Mouse (Mus musculus): ENCODE data around the gene Snrnp70. TPM values are rescaled to one million over a fixed set of nuclear protein-coding genes. Genes with fewer than 3 reads are reported as not detected.

Snrnp70 gene
- polyA plus RNA-seq, 1 experiment from 2014 or later: 124 TPM

- no peaks in the 10 kb centered on the region for H3K27me3 ChIP-seq (ENCODE audit: control insufficient read depth, insufficient read depth, low read length)
Observed at GRCm38 (mm10) chr7:45332685-45333425, 62.7 kb downstream of the Snrnp70 start.

GRCm38 (mm10) chr7:45331502-45331901 is 64.0 kb downstream of the Snrnp70 start:
- Histone ChIP-seq H3K4me2 (replicated peaks; ENCODE audit: low read depth, low read length) (no peak overlapping the region), H3K36me3 (ENCODE audit: control insufficient read depth, insufficient read depth, low read length) (peaks cover 4% of the 10 kb centered on the region; the same call in 1 of the 2 replicates), H3K9ac (replicated peaks; ENCODE audit: low read depth, low read length) (no peak overlapping the region), H3K27ac (ENCODE audit: low read length) (no peak overlapping the region), H3K4me1 (ENCODE audit: control insufficient read depth, insufficient read depth, low read length) (peaks cover 17% of the 10 kb centered on the region), H3K4me3 (ENCODE audit: low read depth, low read length) (no peak overlapping the region), H3K9me3 (ENCODE audit: control insufficient read depth, low read depth, low read length) (no peaks in the 10 kb centered on the region), H3K27me3 (ENCODE audit: control insufficient read depth, insufficient read depth, low read length) (no peaks in the 10 kb centered on the region)
- ATAC-seq (ENCODE audit: insufficient number of reproducible peaks, insufficient read depth, low FRiP score, low read depth): no peak
- 83% methylated on average over 6 of the region's 6 CpGs for WGBS

More at GRCm38 (mm10) chr7:45332685-45333425, 62.7 kb downstream of the Snrnp70 start:
- Histone ChIP-seq H3K4me3 (ENCODE audit: low read depth, low read length) (peak overlapping the region; percentile 75), H3K36me3 (ENCODE audit: control insufficient read depth, insufficient read depth, low read length) (no peaks in the 10 kb centered on the region), H3K9ac (replicated peaks; ENCODE audit: low read depth, low read length) (peak overlapping the region; percentile 64), H3K4me1 (ENCODE audit: control insufficient read depth, insufficient read depth, low read length) (peaks cover 19% of the 10 kb centered on the region), H3K4me2 (replicated peaks; ENCODE audit: low read depth, low read length) (peak overlapping the region; percentile 78), H3K27ac (ENCODE audit: low read length) (peak overlapping the region; percentile 93), H3K9me3 (ENCODE audit: control insufficient read depth, low read depth, low read length) (no peaks in the 10 kb centered on the region)
- WGBS: 2% methylated on average over 22 of the region's 22 CpGs
- ATAC-seq (ENCODE audit: insufficient number of reproducible peaks, insufficient read depth, low FRiP score, low read depth): peak; percentile 55

- WGBS: 79% methylated on average over 13 of the region's 13 CpGs
Observed at GRCm38 (mm10) chr7:45328841-45329475, 66.6 kb downstream of the Snrnp70 start.

More at GRCm38 (mm10) chr7:45328841-45329475, 66.6 kb downstream of the Snrnp70 start:
- Histone ChIP-seq H3K36me3 (ENCODE audit: control insufficient read depth, insufficient read depth, low read length) (peaks cover 7% of the 10 kb centered on the region; the same call in 1 of the 2 replicates), H3K27me3 (ENCODE audit: control insufficient read depth, insufficient read depth, low read length) (no peaks in the 10 kb centered on the region), H3K4me3 (ENCODE audit: low read depth, low read length) (no peak overlapping the region), H3K9ac (replicated peaks; ENCODE audit: low read depth, low read length) (no peak overlapping the region), H3K4me2 (replicated peaks; ENCODE audit: low read depth, low read length) (no peak overlapping the region), H3K4me1 (ENCODE audit: control insufficient read depth, insufficient read depth, low read length) (peaks cover 4% of the 10 kb centered on the region; the same call in 1 of the 2 replicates), H3K9me3 (ENCODE audit: control insufficient read depth, low read depth, low read length) (no peaks in the 10 kb centered on the region), H3K27ac (ENCODE audit: low read length) (no peak overlapping the region)
- ATAC-seq (ENCODE audit: insufficient number of reproducible peaks, insufficient read depth, low FRiP score, low read depth): no peak

Other genes starting within 250 kb of the Snrnp70 start
- 103 and 114 TPM in 2 replicates for gene Pih1d1, start 241.4 kb downstream of the Snrnp70 start, polyA plus RNA-seq (2014; fragmentation: Nextera tagmentation; extraction: Ambion mirVana)
- gene Aldh16a1, start 241.2 kb downstream of the Snrnp70 start, polyA plus RNA-seq (2014; fragmentation: Nextera tagmentation; extraction: Ambion mirVana): 43.4 and 54.1 TPM in 2 replicates
- gene Slc17a7, start 231.8 kb downstream of the Snrnp70 start, polyA plus RNA-seq (2014; fragmentation: Nextera tagmentation; extraction: Ambion mirVana): 0.20 TPM in 1 of 2 replicates, not detected in the other
- gene Gfy, start 216.2 kb downstream of the Snrnp70 start, polyA plus RNA-seq (2014; fragmentation: Nextera tagmentation; extraction: Ambion mirVana): not detected in 2 replicates
- gene Pth2, start 214.7 kb downstream of the Snrnp70 start, polyA plus RNA-seq (2014; fragmentation: Nextera tagmentation; extraction: Ambion mirVana): not detected in 2 replicates
- 0.22 and 0.55 TPM in 2 replicates for gene Ccdc155, start 190.8 kb downstream of the Snrnp70 start, polyA plus RNA-seq (2014; fragmentation: Nextera tagmentation; extraction: Ambion mirVana)
- 0.45 and 1.2 TPM in 2 replicates for gene Dkkl1, start 183.6 kb downstream of the Snrnp70 start, polyA plus RNA-seq (2014; fragmentation: Nextera tagmentation; extraction: Ambion mirVana)
- gene Tead2, start 180.0 kb downstream of the Snrnp70 start, polyA plus RNA-seq (2014; fragmentation: Nextera tagmentation; extraction: Ambion mirVana): 155 and 167 TPM in 2 replicates
- 2.2 and 3.5 TPM in 2 replicates for gene Cd37, start 156.6 kb downstream of the Snrnp70 start, polyA plus RNA-seq (2014; fragmentation: Nextera tagmentation; extraction: Ambion mirVana)
- not detected in 2 replicates for gene Slc6a16, start 154.7 kb downstream of the Snrnp70 start, polyA plus RNA-seq (2014; fragmentation: Nextera tagmentation; extraction: Ambion mirVana)
- not detected in 2 replicates for gene Slc6a21, start 118.2 kb downstream of the Snrnp70 start, polyA plus RNA-seq (2014; fragmentation: Nextera tagmentation; extraction: Ambion mirVana)
- gene Trpm4, start 62.0 kb downstream of the Snrnp70 start, polyA plus RNA-seq (2014; fragmentation: Nextera tagmentation; extraction: Ambion mirVana): 18.3 and 23.5 TPM in 2 replicates
- gene Hrc, start 60.5 kb downstream of the Snrnp70 start, polyA plus RNA-seq (2014; fragmentation: Nextera tagmentation; extraction: Ambion mirVana): 0.78 and 1.8 TPM in 2 replicates
- 5.2 and 6.1 TPM in 2 replicates for gene Ppfia3, start 28.7 kb downstream of the Snrnp70 start, polyA plus RNA-seq (2014; fragmentation: Nextera tagmentation; extraction: Ambion mirVana)
- 4.2 and 5.1 TPM in 2 replicates for gene Lin7b, start 25.2 kb downstream of the Snrnp70 start, polyA plus RNA-seq (2014; fragmentation: Nextera tagmentation; extraction: Ambion mirVana)
- gene Kcna7, start 9.9 kb upstream of the Snrnp70 start, polyA plus RNA-seq (2014; fragmentation: Nextera tagmentation; extraction: Ambion mirVana): not detected in 2 replicates
- gene Ntf5, start 18.0 kb upstream of the Snrnp70 start, polyA plus RNA-seq (2014; fragmentation: Nextera tagmentation; extraction: Ambion mirVana): 4.1 and 4.5 TPM in 2 replicates
- gene Lhb, start 25.1 kb upstream of the Snrnp70 start, polyA plus RNA-seq (2014; fragmentation: Nextera tagmentation; extraction: Ambion mirVana): 0.52 TPM in 1 of 2 replicates, not detected in the other
- gene Gys1, start 39.1 kb upstream of the Snrnp70 start, polyA plus RNA-seq (2014; fragmentation: Nextera tagmentation; extraction: Ambion mirVana): 32.7 and 35.3 TPM in 2 replicates
- gene Ruvbl2, start 42.4 kb upstream of the Snrnp70 start, polyA plus RNA-seq (2014; fragmentation: Nextera tagmentation; extraction: Ambion mirVana): 132 and 135 TPM in 2 replicates
- 4,275 and 4,681 TPM in 2 replicates for gene Ftl1, start 64.1 kb upstream of the Snrnp70 start, polyA plus RNA-seq (2014; fragmentation: Nextera tagmentation; extraction: Ambion mirVana)
- 67.1 and 83.9 TPM in 2 replicates for gene Bax, start 71.2 kb upstream of the Snrnp70 start, polyA plus RNA-seq (2014; fragmentation: Nextera tagmentation; extraction: Ambion mirVana)
- 1.7 and 2.9 TPM in 2 replicates for gene Tulp2, start 86.1 kb upstream of the Snrnp70 start, polyA plus RNA-seq (2014; fragmentation: Nextera tagmentation; extraction: Ambion mirVana)
- gene Gm45808, start 91.1 kb upstream of the Snrnp70 start, polyA plus RNA-seq (2014; fragmentation: Nextera tagmentation; extraction: Ambion mirVana): not detected in 2 replicates
- gene Dhdh, start 93.1 kb upstream of the Snrnp70 start, polyA plus RNA-seq (2014; fragmentation: Nextera tagmentation; extraction: Ambion mirVana): 2.7 and 3.4 TPM in 2 replicates
- gene Nucb1, start 114.7 kb upstream of the Snrnp70 start, polyA plus RNA-seq (2014; fragmentation: Nextera tagmentation; extraction: Ambion mirVana): 199 TPM in 2 replicates
- gene Ppp1r15a, start 130.5 kb upstream of the Snrnp70 start, polyA plus RNA-seq (2014; fragmentation: Nextera tagmentation; extraction: Ambion mirVana): 12.7 and 18.3 TPM in 2 replicates
- gene Plekha4, start 130.6 kb upstream of the Snrnp70 start, polyA plus RNA-seq (2014; fragmentation: Nextera tagmentation; extraction: Ambion mirVana): 1.5 and 2.6 TPM in 2 replicates
- 1.8 and 1.9 TPM in 2 replicates for gene Hsd17b14, start 159.2 kb upstream of the Snrnp70 start, polyA plus RNA-seq (2014; fragmentation: Nextera tagmentation; extraction: Ambion mirVana)
- 61.6 and 63.4 TPM in 2 replicates for gene Bcat2, start 174.4 kb upstream of the Snrnp70 start, polyA plus RNA-seq (2014; fragmentation: Nextera tagmentation; extraction: Ambion mirVana)
- gene Fgf21, start 219.7 kb upstream of the Snrnp70 start, polyA plus RNA-seq (2014; fragmentation: Nextera tagmentation; extraction: Ambion mirVana): 0.36 and 0.55 TPM in 2 replicates
- 0.63 and 0.78 TPM in 2 replicates for gene Fut1, start 221.5 kb upstream of the Snrnp70 start, polyA plus RNA-seq (2014; fragmentation: Nextera tagmentation; extraction: Ambion mirVana)
- 0.23 and 0.62 TPM in 2 replicates for gene Izumo1, start 226.1 kb upstream of the Snrnp70 start, polyA plus RNA-seq (2014; fragmentation: Nextera tagmentation; extraction: Ambion mirVana)
- gene Rasip1, start 231.7 kb upstream of the Snrnp70 start, polyA plus RNA-seq (2014; fragmentation: Nextera tagmentation; extraction: Ambion mirVana): 6.2 and 7.8 TPM in 2 replicates
- 7.2 TPM in 2 replicates for gene Mamstr, start 244.2 kb upstream of the Snrnp70 start, polyA plus RNA-seq (2014; fragmentation: Nextera tagmentation; extraction: Ambion mirVana)

All from stomach, embryonic 14.5 days (tissue).